Mouse (Mus musculus): ENCODE measurements at regions not wholly inside any gene's neighbourhood (a gene's known extent, or its start where the extent isn't known, plus 50 kb on each side); places are given as distances from the start of the nearest gene placed in this dataset.

DNA sequence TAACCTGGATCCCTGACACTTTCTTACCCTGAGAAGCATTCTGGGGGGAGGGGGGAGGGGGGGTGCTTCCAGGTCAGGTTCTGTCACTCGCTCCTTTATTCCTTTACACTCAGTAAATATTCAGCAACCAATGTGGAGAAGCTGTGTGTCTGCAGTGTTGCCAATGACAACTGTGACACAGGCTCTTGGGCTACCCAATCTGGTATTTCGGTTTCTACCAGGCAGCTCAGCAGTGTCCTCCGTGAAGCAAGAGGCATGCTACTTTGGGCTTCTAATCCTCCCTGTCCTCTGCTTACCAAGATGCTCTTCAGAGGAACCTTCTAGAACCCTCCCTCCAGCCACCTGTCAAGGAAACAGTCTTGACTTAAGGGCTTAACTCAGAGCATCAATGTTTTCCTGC, 290.7 kb downstream of the Emp1 start:
- no peak for TF ChIP-seq POLR2A (IDR thresholded peaks at IDR 0.05; ENCODE audit: insufficient read depth, low read depth, low read length)
- no peak for TF ChIP-seq CTCF (IDR thresholded peaks at IDR 0.05; ENCODE audit: insufficient read depth, low read depth, low read length)
